12 mouse cellular contexts compared by ENCODE assay signal in genomic region chr14:25373167-25373566, GRCm38 (mm10).
"Had no signal": no experiment of that assay in that cellular context is flagged by ENCODE, and none has a peak within 500 bp of the region (broad histone marks: within the 10 kb centered on the region; RNA-seq: fewer than 3 reads in every experiment).

No protein-coding gene starts in this region.

- H3K4me3 ChIP-seq: limb, embryonic 13.5 days; liver, embryonic 15.5 days; neural tube, embryonic 15.5 days had no signal

- H3K9me3 ChIP-seq: limb, embryonic 13.5 days; liver, embryonic 15.5 days; neural tube, embryonic 15.5 days had no signal

- DNase-seq: kidney, adult 18-20 months; layer of hippocampus, adult 9-11 months; layer of hippocampus, postnatal 36 days; lung, adult 2 months; right cerebral cortex, adult 18-20 months; right cerebral cortex, postnatal 25 days; thymus, postnatal 4 days had no signal

- H3K27me3 ChIP-seq: limb, embryonic 13.5 days; neural tube, embryonic 15.5 days had no signal

- H3K27ac ChIP-seq: kidney, postnatal 0 days; liver, embryonic 15.5 days; neural tube, embryonic 15.5 days; stomach, postnatal 0 days had no signal

- H3K36me3 ChIP-seq: limb, embryonic 13.5 days; liver, embryonic 15.5 days; neural tube, embryonic 15.5 days had no signal
